Mouse (Mus musculus) cerebellum, postnatal 25 days (tissue): ENCODE results near the gene Mau2.
"Not testable (repeated sequence)": the region's sequence is repeated elsewhere in the genome, so short reads cannot be mapped to it uniquely, and the experiment has no call there.

Experiments used
- DNase-seq, 2 experiments: peaks; one replicate each; pipeline ENCODE4 v3.0.0; 2021; ENCODE audit warnings: mixed read lengths in 2 of 2

Gene Mau2

GRCm38 (mm10) chr8:70023596-70023995 lies 18.9 kb downstream of the Mau2 start:
- no peak for DNase-seq

- DNase-seq, result no peak
Measured at GRCm38 (mm10) chr8:70015017-70015416, 27.5 kb downstream of the Mau2 start.

- DNase-seq, result no peak
Measured at GRCm38 (mm10) chr8:70012763-70013162, 29.8 kb downstream of the Mau2 start.

- DNase-seq, result no peak
Measured at GRCm38 (mm10) chr8:70012350-70012749, 30.2 kb downstream of the Mau2 start.

GRCm38 (mm10) chr8:70010796-70011195 lies 31.7 kb downstream of the Mau2 start:
- peak in 1 of 2 experiments; percentile 51 for DNase-seq

GRCm38 (mm10) chr8:70005178-70005577 lies 37.4 kb downstream of the Mau2 start:
- no peak for DNase-seq

- DNase-seq, result no peak
Measured at GRCm38 (mm10) chr8:70004345-70004744, 38.2 kb downstream of the Mau2 start.

GRCm38 (mm10) chr8:70003204-70003657 lies 39.3 kb downstream of the Mau2 start:
- DNase-seq, result no peak

- not testable (repeated sequence) for DNase-seq
Measured at GRCm38 (mm10) chr8:70001892-70002191, 40.7 kb downstream of the Mau2 start.

- peak; percentile 30 to 61 for DNase-seq
Measured at GRCm38 (mm10) chr8:70001176-70001891, 41.2 kb downstream of the Mau2 start.

GRCm38 (mm10) chr8:70000226-70000625 lies 42.3 kb downstream of the Mau2 start:
- no peak for DNase-seq

GRCm38 (mm10) chr8:69999236-69999635 lies 43.3 kb downstream of the Mau2 start:
- no peak for DNase-seq

- DNase-seq, result no peak
Measured at GRCm38 (mm10) chr8:69998706-69999105, 43.8 kb downstream of the Mau2 start.

- no peak for DNase-seq
Measured at GRCm38 (mm10) chr8:69996589-69997285, 45.8 kb downstream of the Mau2 start.

- DNase-seq, result peak; percentile 100
Measured at GRCm38 (mm10) chr8:69995776-69996588, 46.6 kb downstream of the Mau2 start, which contains the start of gene Gatad2a. Gatad2a (minus strand) TSS chr8:69996384.

- DNase-seq, result no peak
Measured at GRCm38 (mm10) chr8:69995422-69995775, 47.1 kb downstream of the Mau2 start.

GRCm38 (mm10) chr8:69988936-69989335 lies 53.6 kb downstream of the Mau2 start:
- DNase-seq, result not testable (repeated sequence)

- no peak for DNase-seq
Measured at GRCm38 (mm10) chr8:69987744-69988143, 54.8 kb downstream of the Mau2 start.

GRCm38 (mm10) chr8:69984876-69985553 lies 57.5 kb downstream of the Mau2 start:
- DNase-seq, result no peak

- no peak for DNase-seq
Measured at GRCm38 (mm10) chr8:69978456-69978855, 64.1 kb downstream of the Mau2 start.

GRCm38 (mm10) chr8:69974806-69975205 lies 67.7 kb downstream of the Mau2 start:
- no peak for DNase-seq

- peak; percentile 95 to 98 for DNase-seq
Measured at GRCm38 (mm10) chr8:69974194-69974614, 68.3 kb downstream of the Mau2 start.
